Mouse (Mus musculus): ENCODE measurements around the gene Cacnb1. TPM values are rescaled to one million over a fixed set of nuclear protein-coding genes. Genes with fewer than 3 reads are reported as not detected.

The Cacnb1 gene
- total and polyA plus RNA-seq, 3 experiments = 0.36 to 0.55 TPM; not detected in 1

DNA sequence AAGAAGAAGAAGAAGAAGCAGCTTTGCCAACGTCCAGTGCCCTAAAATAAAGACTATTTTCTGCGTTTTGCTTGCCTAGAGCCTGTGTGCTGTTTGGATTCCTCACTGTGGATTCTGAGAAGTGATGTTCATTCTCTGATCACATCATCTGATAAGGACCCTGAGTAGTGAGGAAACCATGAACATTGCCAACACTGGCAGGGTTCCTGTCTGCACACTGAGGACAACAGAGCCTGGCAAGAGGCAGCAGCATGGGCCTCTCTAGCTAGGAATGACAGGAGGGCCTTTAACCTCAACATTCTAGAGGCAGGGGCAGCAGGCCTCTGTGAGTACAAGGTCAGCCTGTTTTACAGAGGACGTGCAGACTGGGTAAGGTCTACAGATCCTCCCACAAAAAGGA, 1.7 kb upstream of the Cacnb1 start:
- no peak for DNase-seq (ENCODE audit: extremely low read depth)
- H3K4me3 ChIP-seq (replicated peaks in 1 of 3; ENCODE audit: low read depth in 2 of 3, low read length in 2 of 3, poor library complexity in 1 of 3) = no peak overlapping the region
- H3K4me2 ChIP-seq (ENCODE audit: insufficient read depth, low read depth, poor library complexity, severe bottlenecking) = no peak overlapping the region
- TF ChIP-seq POLR2AphosphoS2 (IDR thresholded peaks at IDR 0.05; ENCODE audit: low read depth, low read length) = no peak
- no peak for TF ChIP-seq USF1 (IDR thresholded peaks at IDR 0.05; ENCODE audit: low read depth, low read length)
- TF ChIP-seq NRF1 (IDR thresholded peaks at IDR 0.05; ENCODE audit: low read depth, low read length) = no peak
- no peak for TF ChIP-seq JUND (conservative IDR thresholded peaks at IDR 0.05; ENCODE audit: low read depth, low read length)
- TF ChIP-seq CHD1 (IDR thresholded peaks at IDR 0.05; ENCODE audit: low read depth, low read length) = no peak
- no peak for TF ChIP-seq POLR2A (IDR thresholded peaks at IDR 0.05; ENCODE audit: low read depth, low read length)
- no peak for TF ChIP-seq RAD21 (IDR thresholded peaks at IDR 0.05; ENCODE audit: low read depth, low read length)
- no peak for TF ChIP-seq MAFK (IDR thresholded peaks at IDR 0.05; ENCODE audit: insufficient replicate concordance, low read length)
- no peak for TF ChIP-seq USF2 (conservative IDR thresholded peaks at IDR 0.05; ENCODE audit: low read depth, low read length)
- TF ChIP-seq TCF12 (IDR thresholded peaks at IDR 0.05; ENCODE audit: low read depth, low read length) = no peak
- no peak for TF ChIP-seq MAX (IDR thresholded peaks at IDR 0.05; ENCODE audit: low read length)
- no peak for TF ChIP-seq HCFC1 (IDR thresholded peaks at IDR 0.05; ENCODE audit: low read depth, low read length)
- TF ChIP-seq JUN (IDR thresholded peaks at IDR 0.05; ENCODE audit: insufficient read depth, low read depth, low read length) = no peak
- no peak for TF ChIP-seq CTCF (conservative IDR thresholded peaks at IDR 0.05 in 1 of 2, IDR thresholded peaks at IDR 0.05 in 1 of 2; ENCODE audit: low read depth in 2 of 2, low read length in 2 of 2)
- no peak for TF ChIP-seq UBTF (IDR thresholded peaks at IDR 0.05; ENCODE audit: low read depth, low read length)
- TF ChIP-seq MAZ (IDR thresholded peaks at IDR 0.05; ENCODE audit: low read depth, low read length) = no peak
- TF ChIP-seq SMC3 (IDR thresholded peaks at IDR 0.05; ENCODE audit: low read depth, low read length) = no peak
- H3K27ac ChIP-seq (ENCODE audit: insufficient read depth, low read depth) = no peak overlapping the region
- peaks cover 23% of the 10 kb centered on the region for H3K79me2 ChIP-seq (replicated peaks; ENCODE audit: control insufficient read depth, extremely low read depth, insufficient read depth, poor library complexity, severe bottlenecking)
- peaks cover 20 to 59% of the 10 kb centered on the region in 2 experiments for H3K4me1 ChIP-seq (ENCODE audit: control insufficient read depth in 1 of 2, insufficient read depth in 2 of 2)
- peaks cover 15 to 18% of the 10 kb centered on the region in 2 experiments for H3K36me3 ChIP-seq (replicated peaks in 1 of 2; ENCODE audit: control insufficient read depth in 1 of 2, insufficient read depth in 1 of 2, low read length in 1 of 2)
- peaks cover 22% of the 10 kb centered on the region for H3K27me3 ChIP-seq (replicated peaks)
- in situ Hi-C loops (cut with MboI; ENCODE audit: low pct_ligation_motif_present, low pct_unique_long_range_greater_than_20kb, low sequenced_read_pairs) = no loop called here
- H3K9ac ChIP-seq (ENCODE audit: insufficient read depth, low read depth) = no peak overlapping the region
- no peaks in the 10 kb centered on the region for H3K9me3 ChIP-seq (replicated peaks; ENCODE audit: low read length)
- dilution Hi-C loops (cut with MboI; ENCODE audit: extremely low pct_ligation_motif_present, extremely low pct_unique_long_range_greater_than_20kb, low sequenced_read_pairs) = no loop called here

DNA sequence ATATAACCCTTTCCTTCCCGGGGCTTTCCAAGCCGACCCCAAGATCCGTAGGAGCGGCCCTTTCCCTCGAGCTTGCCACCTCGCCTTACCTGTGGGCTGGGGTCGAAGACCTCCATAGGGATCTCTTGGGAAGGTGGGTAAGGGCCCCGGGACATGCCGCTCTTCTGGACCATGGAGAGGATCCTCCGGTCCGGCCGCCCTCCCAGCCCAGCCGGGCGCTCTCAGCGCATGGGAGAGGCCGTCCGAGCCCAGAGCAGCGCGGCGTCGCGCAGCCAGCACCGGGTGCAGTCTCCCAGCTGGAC, 630 bp downstream of the Cacnb1 start:
- Histone ChIP-seq H3K27ac (ENCODE audit: insufficient read depth, low read depth) (no peak overlapping the region), H3K4me2 (ENCODE audit: insufficient read depth, low read depth, poor library complexity, severe bottlenecking) (peak overlapping the region; percentile 77), H3K27me3 (replicated peaks) (peaks cover 30% of the 10 kb centered on the region), H3K79me2 (replicated peaks; ENCODE audit: control insufficient read depth, extremely low read depth, insufficient read depth, poor library complexity, severe bottlenecking) (peaks cover 4% of the 10 kb centered on the region), H3K9me3 (replicated peaks; ENCODE audit: low read length) (no peaks in the 10 kb centered on the region), H3K4me3 (replicated peaks in 1 of 3; ENCODE audit: low read depth in 2 of 3, low read length in 2 of 3, poor library complexity in 1 of 3) (peak overlapping the region; percentile 51 to 70 (median 55)), H3K4me1 (ENCODE audit: control insufficient read depth in 1 of 2, insufficient read depth in 2 of 2) (peaks cover 17 to 53% of the 10 kb centered on the region in 2 experiments), H3K36me3 (replicated peaks in 1 of 2; ENCODE audit: control insufficient read depth in 1 of 2, insufficient read depth in 1 of 2, low read length in 1 of 2) (no peaks in the 10 kb centered on the region), H3K9ac (ENCODE audit: insufficient read depth, low read depth) (peak overlapping the region; percentile 62)
- in situ Hi-C loops (cut with MboI; ENCODE audit: low pct_ligation_motif_present, low pct_unique_long_range_greater_than_20kb, low sequenced_read_pairs) = no loop called here
- TF ChIP-seq ZNF384 (IDR thresholded peaks at IDR 0.05; ENCODE audit: low read depth, low read length) = no peak
- no peak for TF ChIP-seq RCOR1 (conservative IDR thresholded peaks at IDR 0.05; ENCODE audit: low read depth, low read length)
- no peak for TF ChIP-seq TBP (conservative IDR thresholded peaks at IDR 0.05; ENCODE audit: low read depth, low read length)
- 0 out of 2 replicates have a peak, but pooled peaks have one; percentile 28 for TF ChIP-seq MXI1 (IDR thresholded peaks at IDR 0.05; ENCODE audit: low read depth, low read length)
- TF ChIP-seq USF1 (IDR thresholded peaks at IDR 0.05; ENCODE audit: low read depth, low read length) = no peak
- no peak for TF ChIP-seq EP300 (IDR thresholded peaks at IDR 0.05; ENCODE audit: low read length)
- peak; percentile 83; the same call in 1 of the 2 replicates for TF ChIP-seq UBTF (IDR thresholded peaks at IDR 0.05; ENCODE audit: low read depth, low read length)
- TF ChIP-seq JUN (IDR thresholded peaks at IDR 0.05; ENCODE audit: insufficient read depth, low read depth, low read length) = no peak
- TF ChIP-seq MEF2A (IDR thresholded peaks at IDR 0.05; ENCODE audit: borderline replicate concordance, low read depth, low read length) = no peak
- TF ChIP-seq PAX5 (IDR thresholded peaks at IDR 0.05; ENCODE audit: low read length) = no peak
- TF ChIP-seq HCFC1 (IDR thresholded peaks at IDR 0.05; ENCODE audit: low read depth, low read length) = no peak
- no peak for DNase-seq (ENCODE audit: extremely low read depth)
- dilution Hi-C loops (cut with MboI; ENCODE audit: extremely low pct_ligation_motif_present, extremely low pct_unique_long_range_greater_than_20kb, low sequenced_read_pairs) = no loop called here
